ENCODE assay signal across 14 mouse cellular contexts in genomic region chr7:125515081-125515853, GRCm38 (mm10). TPM values are rescaled to one million over a fixed set of nuclear protein-coding genes. Genes with fewer than 3 reads are reported as not detected.
DNase-seq lines count a peak whose midpoint lies in the region; ATAC-seq and TF ChIP-seq lines count a peak whose summit lies in the region.
"Had no signal": no experiment of that assay in that cellular context is flagged by ENCODE, and none has a peak within 500 bp of the region (broad histone marks: within the 10 kb centered on the region; RNA-seq: fewer than 3 reads in every experiment).

No protein-coding gene starts in this region.

- ATAC-seq in kidney, embryonic 16.5 days (ENCODE audit: low FRiP score, low TSS enrichment) = peak; percentile 49; the same call in 1 of the 2 replicates
- ATAC-seq in embryonic facial prominence, embryonic 15.5 days (ENCODE audit: insufficient number of reproducible peaks, low FRiP score, low TSS enrichment, low read depth) = no peak; the same call in 1 of the 2 replicates
- peak; percentile 53 for ATAC-seq in liver, embryonic 13.5 days (ENCODE audit: low read depth)
- ATAC-seq in megakaryocyte-erythroid progenitor cell, adult 5-6 weeks (replicated peaks; ENCODE audit: low FRiP score, low TSS enrichment, poor library complexity, severe bottlenecking) = no peak
- ATAC-seq: midbrain, embryonic 13.5 days had no signal

- no peaks in the 10 kb centered on the region for H3K36me3 ChIP-seq in kidney, embryonic 16.5 days (ENCODE audit: insufficient read depth, low read length)
- no peaks in the 10 kb centered on the region for H3K36me3 ChIP-seq in embryonic facial prominence, embryonic 15.5 days
- no peaks in the 10 kb centered on the region for H3K36me3 ChIP-seq in liver, embryonic 13.5 days
- H3K36me3 ChIP-seq: forebrain, embryonic 12.5 days; midbrain, embryonic 13.5 days had no signal

- intact Hi-C loops in gastrocnemius, postnatal 14 days (cut with DNase I; ENCODE audit: low total_unique reads) = no loop called here

- peaks cover 2% of the 10 kb centered on the region; the same call in 1 of the 2 replicates for H3K4me1 ChIP-seq in kidney, embryonic 16.5 days (ENCODE audit: insufficient read depth, low read length)
- peaks cover 18% of the 10 kb centered on the region for H3K4me1 ChIP-seq in embryonic facial prominence, embryonic 15.5 days
- peaks cover 65% of the 10 kb centered on the region for H3K4me1 ChIP-seq in liver, embryonic 13.5 days (replicated peaks)
- H3K4me1 ChIP-seq: forebrain, embryonic 12.5 days; midbrain, embryonic 13.5 days had no signal

- WGBS in kidney, embryonic 16.5 days = 61% methylated on average over 5 of the region's 5 CpGs
- WGBS in embryonic facial prominence, embryonic 15.5 days = 60% methylated on average over 5 of the region's 5 CpGs
- WGBS in liver, embryonic 13.5 days (ENCODE audit: insufficient replicate concordance) = 62% methylated on average over 5 of the region's 5 CpGs

- H3K4me3 ChIP-seq in kidney, embryonic 16.5 days (ENCODE audit: low read length) = no peak overlapping the region
- H3K4me3 ChIP-seq in embryonic facial prominence, embryonic 15.5 days (replicated peaks) = no peak overlapping the region
- H3K4me3 ChIP-seq in liver, embryonic 13.5 days (replicated peaks) = no peak overlapping the region
- no peak overlapping the region for H3K4me3 ChIP-seq in layer of hippocampus, adult 2 months
- H3K4me3 ChIP-seq: forebrain, embryonic 12.5 days; midbrain, embryonic 13.5 days had no signal

- DNase-seq in gastrocnemius, adult 18-20 months (ENCODE audit: low spot score) = peak; percentile 14
- DNase-seq in gastrocnemius, postnatal 14 days = no peak
- DNase-seq in kidney, postnatal 25 days = no peak
- no peak for DNase-seq in liver, embryonic 13.5 days
- DNase-seq in layer of hippocampus, adult 2 months (ENCODE audit: low spot score in 2 of 2) = no peak
- DNase-seq: adrenal gland, adult 8-10 months; cerebellum, adult 9-11 months; right cerebral cortex, postnatal 25 days had no signal

- no peaks in the 10 kb centered on the region for H3K27me3 ChIP-seq in kidney, embryonic 16.5 days (ENCODE audit: insufficient read depth, low read length)
- no peaks in the 10 kb centered on the region for H3K27me3 ChIP-seq in embryonic facial prominence, embryonic 15.5 days
- H3K27me3 ChIP-seq in liver, embryonic 13.5 days = no peaks in the 10 kb centered on the region
- H3K27me3 ChIP-seq: forebrain, embryonic 12.5 days; midbrain, embryonic 13.5 days had no signal

- H3K9ac ChIP-seq in kidney, embryonic 16.5 days (replicated peaks; ENCODE audit: low read length) = no peak overlapping the region
- no peak overlapping the region for H3K9ac ChIP-seq in embryonic facial prominence, embryonic 15.5 days
- 0 out of 2 replicates have a peak overlapping the region, but pooled peaks have one; percentile 42 for H3K9ac ChIP-seq in liver, embryonic 13.5 days
- H3K9ac ChIP-seq: forebrain, embryonic 12.5 days; hindbrain, embryonic 14.5 days; midbrain, embryonic 13.5 days had no signal

- TF ChIP-seq CTCF in layer of hippocampus, adult 2 months (conservative IDR thresholded peaks at IDR 0.05) = no peak

- H3K9me3 ChIP-seq in kidney, embryonic 16.5 days (ENCODE audit: low read length) = 0 out of 2 replicates have a peak, but pooled peaks cover 2% of the 10 kb centered on the region
- H3K9me3 ChIP-seq in embryonic facial prominence, embryonic 15.5 days (replicated peaks) = no peaks in the 10 kb centered on the region
- 0 out of 2 replicates have a peak, but pooled peaks cover 5% of the 10 kb centered on the region for H3K9me3 ChIP-seq in liver, embryonic 13.5 days (replicated peaks)
- H3K9me3 ChIP-seq: forebrain, embryonic 12.5 days; midbrain, embryonic 13.5 days had no signal

- no peak overlapping the region for H3K4me2 ChIP-seq in kidney, embryonic 16.5 days (replicated peaks; ENCODE audit: low read depth, low read length)
- no peak overlapping the region for H3K4me2 ChIP-seq in embryonic facial prominence, embryonic 15.5 days (replicated peaks)
- H3K4me2 ChIP-seq in liver, embryonic 13.5 days = peak overlapping the region; percentile 28; the same call in 1 of the 2 replicates
- H3K4me2 ChIP-seq: forebrain, embryonic 12.5 days; hindbrain, embryonic 14.5 days; midbrain, embryonic 13.5 days had no signal

- peak overlapping the region; percentile 25; the same call in 1 of the 2 replicates for H3K27ac ChIP-seq in kidney, embryonic 16.5 days (ENCODE audit: low read length)
- peak overlapping the region; percentile 69 for H3K27ac ChIP-seq in embryonic facial prominence, embryonic 15.5 days (replicated peaks)
- peak overlapping the region; percentile 83 for H3K27ac ChIP-seq in liver, embryonic 13.5 days
- H3K27ac ChIP-seq in layer of hippocampus, adult 2 months = no peak overlapping the region
- H3K27ac ChIP-seq: forebrain, embryonic 12.5 days; hindbrain, embryonic 14.5 days; midbrain, embryonic 13.5 days had no signal

RNA-seq across cellular contexts. Expression of gene Nsmce1, which starts 23.9 kb away (rescaled TPM):
- 10 to 100 TPM; 10.8 to 11.1 TPM for total RNA-seq in gastrocnemius, adult 18-20 months (2021)
- 10 to 100 TPM; 12.2 to 13.4 TPM for total RNA-seq in gastrocnemius, postnatal 14 days (2021)
- polyA plus RNA-seq in kidney, embryonic 16.5 days (2015; fragmentation: Nextera tagmentation; extraction: Ambion mirVana) = 131 and 137 TPM in 2 replicates
- 105 and 110 TPM in 2 replicates for polyA plus RNA-seq in embryonic facial prominence, embryonic 15.5 days (2015; fragmentation: Nextera tagmentation; extraction: Ambion mirVana)
- polyA plus RNA-seq in liver, embryonic 13.5 days (2015; fragmentation: Nextera tagmentation; extraction: Ambion mirVana) = 97.4 and 102 TPM in 2 replicates
- total RNA-seq in megakaryocyte-erythroid progenitor cell, adult 5-6 weeks (2014; fragmentation: Nextera tagmentation) = 49.9 and 55.4 TPM in 2 replicates
- total RNA-seq in megakaryocyte-erythroid progenitor cell, adult 5-6 weeks (2017) = 58.3 and 68.4 TPM in 2 replicates
- total RNA-seq in layer of hippocampus, adult 2 months (2021) = 10 to 100 TPM; 16.0 to 16.4 TPM

RNA-seq across cellular contexts. Expression of gene Il4ra, which starts 36.7 kb away (rescaled TPM):
- 1 to 10 TPM; 4.7 to 5.2 TPM for total RNA-seq in gastrocnemius, adult 18-20 months (2021)
- total RNA-seq in gastrocnemius, postnatal 14 days (2021) = 1 to 10 TPM; 9.4 to 9.5 TPM
- 11.5 and 13.1 TPM in 2 replicates for polyA plus RNA-seq in kidney, embryonic 16.5 days (2015; fragmentation: Nextera tagmentation; extraction: Ambion mirVana)
- 13.0 and 13.2 TPM in 2 replicates for polyA plus RNA-seq in embryonic facial prominence, embryonic 15.5 days (2015; fragmentation: Nextera tagmentation; extraction: Ambion mirVana)
- polyA plus RNA-seq in liver, embryonic 13.5 days (2015; fragmentation: Nextera tagmentation; extraction: Ambion mirVana) = 2.9 and 3.1 TPM in 2 replicates
- 1.8 and 2.0 TPM in 2 replicates for total RNA-seq in megakaryocyte-erythroid progenitor cell, adult 5-6 weeks (2014; fragmentation: Nextera tagmentation)
- total RNA-seq in megakaryocyte-erythroid progenitor cell, adult 5-6 weeks (2017) = 2.2 and 3.2 TPM in 2 replicates
- 1 to 10 TPM; 3.2 to 3.9 TPM for total RNA-seq in layer of hippocampus, adult 2 months (2021)

Comparison
In these comparisons a context has a peak if more than half of its experiments do, and no peak if none do; other contexts are left out.
1. ATAC-seq: peak in kidney, embryonic 16.5 days (single experiment) and liver, embryonic 13.5 days (single experiment); none in embryonic facial prominence, embryonic 15.5 days (single experiment) and megakaryocyte-erythroid progenitor cell, adult 5-6 weeks (single experiment).